Mouse (Mus musculus): ENCODE results near the gene Pttg1ip.

The Pttg1ip gene

GRCm38 (mm10) chr10:77569481-77569880 is 12.0 kb upstream of the Pttg1ip start:
- no peak for DNase-seq (ENCODE audit: low read depth, low spot score)

- no peak for DNase-seq (ENCODE audit: low read depth, low spot score)
Observed at GRCm38 (mm10) chr10:77569973-77570658, 11.4 kb upstream of the Pttg1ip start.

GRCm38 (mm10) chr10:77572225-77572624 is 9.3 kb upstream of the Pttg1ip start:
- DNase-seq (ENCODE audit: low read depth, low spot score): peak; percentile 81

DNA sequence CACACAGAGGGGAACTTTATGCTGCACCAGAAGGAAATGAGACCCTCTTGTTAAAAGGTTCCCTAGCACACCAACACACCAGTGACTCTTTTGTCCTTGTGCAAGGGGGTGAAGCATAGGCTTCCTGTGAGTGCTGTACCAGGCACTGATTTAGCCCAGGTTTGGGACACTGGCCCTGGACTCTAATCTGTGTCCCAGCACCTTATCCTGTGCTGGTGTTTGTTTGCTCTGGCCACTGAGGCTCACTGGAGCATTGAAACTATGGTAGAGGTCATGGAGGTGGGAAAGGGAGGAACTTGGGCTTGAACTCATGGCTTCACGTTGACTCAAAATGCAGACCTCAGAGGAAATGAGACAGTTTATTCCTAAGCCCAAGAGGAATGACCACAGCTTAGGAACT is 8.4 kb upstream of the Pttg1ip start:
- no peak for DNase-seq (ENCODE audit: low read depth, low spot score)

- DNase-seq (ENCODE audit: low read depth, low spot score): peak; percentile 48
Observed at GRCm38 (mm10) chr10:77580027-77580920, 1.2 kb upstream of the Pttg1ip start.

DNA sequence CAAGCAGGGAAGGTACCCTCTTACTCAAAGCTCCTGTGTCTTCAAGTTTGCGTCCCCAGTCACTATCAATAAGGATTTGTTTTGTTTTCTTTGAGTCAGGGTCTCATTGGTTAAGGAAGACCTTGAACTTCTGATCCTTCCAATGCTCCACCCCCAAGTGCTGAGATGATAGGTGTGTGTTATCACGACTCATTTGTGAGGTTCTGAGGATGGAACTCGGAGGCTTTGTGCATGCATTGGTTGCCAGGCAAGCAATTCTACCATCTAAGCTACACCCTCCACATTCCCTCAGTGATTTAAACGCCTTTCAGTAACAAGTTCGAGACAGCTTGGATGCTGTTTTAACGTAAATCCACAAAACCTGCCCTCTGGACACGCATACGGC is 505 bp upstream of the Pttg1ip start:
- peak; percentile 56 for DNase-seq (ENCODE audit: low read depth, low spot score)

DNA sequence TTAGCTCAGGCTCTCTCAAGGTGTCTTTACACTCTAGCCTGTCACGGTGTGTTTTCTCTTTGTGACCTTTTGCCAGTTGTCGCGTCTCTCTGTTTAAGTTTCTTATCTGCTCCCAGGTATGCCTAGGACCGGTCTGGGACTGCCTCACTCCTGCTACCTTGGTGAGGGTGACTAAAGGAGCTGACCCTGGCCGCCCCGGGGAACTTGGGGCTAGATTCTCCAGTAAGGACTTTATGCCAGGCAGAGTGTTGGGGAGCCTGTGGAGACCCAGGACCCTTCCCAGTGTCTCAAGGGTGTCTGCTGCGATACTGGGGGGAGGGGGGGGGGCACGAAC is 732 bp downstream of the Pttg1ip start:
- no peak for DNase-seq (ENCODE audit: low read depth, low spot score)

DNA sequence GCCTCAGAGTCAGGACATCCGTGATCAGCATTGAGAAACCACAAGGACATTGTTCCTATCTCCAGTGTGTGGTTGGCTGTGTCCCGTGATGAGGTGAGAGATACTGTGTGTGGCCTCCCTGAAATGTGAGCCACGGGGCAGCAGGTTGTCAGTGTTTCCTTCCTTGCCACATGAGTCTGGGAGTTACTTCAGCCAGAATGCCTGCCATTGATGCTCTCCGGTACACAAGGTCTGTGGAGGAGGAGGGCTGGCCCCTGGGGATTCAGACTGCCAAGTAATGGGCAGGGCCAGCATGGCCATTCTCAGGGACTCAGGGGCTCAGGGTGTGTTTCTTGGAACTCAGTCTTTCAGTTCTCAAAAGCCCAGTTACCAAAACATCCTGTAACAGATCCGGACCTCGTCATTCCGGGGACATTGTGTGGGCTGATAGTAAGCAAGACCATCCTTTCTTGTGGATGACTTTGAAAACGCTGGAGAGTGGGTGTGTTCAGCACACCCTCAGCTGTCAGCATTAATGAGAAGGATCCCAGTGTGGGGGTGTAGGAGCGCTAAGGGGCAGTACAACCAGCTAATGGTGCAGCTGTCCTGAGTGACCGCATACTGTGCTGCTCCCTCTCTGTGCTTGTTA is 2.4 kb downstream of the Pttg1ip start:
- no peak for DNase-seq (ENCODE audit: low read depth, low spot score)

DNA sequence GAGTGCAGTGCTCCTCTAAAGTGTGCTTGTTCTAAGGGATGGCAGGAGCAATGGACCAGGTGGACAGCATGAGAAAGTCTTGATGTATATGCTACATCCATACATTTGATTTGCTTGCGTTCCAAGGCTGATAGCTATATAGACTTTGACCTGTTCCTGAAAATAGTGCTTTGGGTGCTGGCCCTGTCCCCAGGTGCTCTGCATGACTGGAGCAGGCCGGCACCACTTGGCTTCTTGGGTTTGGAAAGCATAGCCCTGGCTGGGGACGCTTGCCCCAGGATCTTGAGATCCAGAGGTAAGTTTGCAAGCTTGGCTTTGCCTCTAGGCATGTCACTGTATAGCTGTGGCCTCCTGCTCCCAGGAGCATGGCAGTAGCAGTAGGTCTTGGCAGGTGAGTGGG is 5.1 kb downstream of the Pttg1ip start:
- no peak for DNase-seq (ENCODE audit: low read depth, low spot score)

- DNase-seq (ENCODE audit: low read depth, low spot score): no peak
Observed at GRCm38 (mm10) chr10:77587091-77587775, 5.7 kb downstream of the Pttg1ip start.

DNA sequence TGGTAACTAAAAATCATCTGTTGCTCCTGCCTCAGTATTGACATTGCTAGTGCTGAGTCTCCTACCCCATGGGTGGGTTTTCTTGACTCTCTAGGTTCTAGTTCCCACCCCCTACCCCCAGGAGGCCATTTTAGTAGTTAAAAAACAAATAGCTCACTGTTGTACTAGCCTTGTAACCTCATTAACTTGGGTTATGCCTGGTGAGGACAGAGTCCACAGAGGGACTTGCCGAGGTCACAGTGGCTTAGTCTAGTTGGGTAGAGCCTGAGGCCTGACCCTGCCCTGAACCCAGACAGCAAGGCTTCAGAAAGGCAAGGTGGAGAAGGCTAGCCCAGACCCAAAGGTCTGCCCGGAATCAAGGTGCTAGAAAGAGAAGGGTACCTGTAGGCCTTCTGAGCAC is 6.5 kb downstream of the Pttg1ip start:
- DNase-seq (ENCODE audit: low read depth, low spot score): no peak

DNA sequence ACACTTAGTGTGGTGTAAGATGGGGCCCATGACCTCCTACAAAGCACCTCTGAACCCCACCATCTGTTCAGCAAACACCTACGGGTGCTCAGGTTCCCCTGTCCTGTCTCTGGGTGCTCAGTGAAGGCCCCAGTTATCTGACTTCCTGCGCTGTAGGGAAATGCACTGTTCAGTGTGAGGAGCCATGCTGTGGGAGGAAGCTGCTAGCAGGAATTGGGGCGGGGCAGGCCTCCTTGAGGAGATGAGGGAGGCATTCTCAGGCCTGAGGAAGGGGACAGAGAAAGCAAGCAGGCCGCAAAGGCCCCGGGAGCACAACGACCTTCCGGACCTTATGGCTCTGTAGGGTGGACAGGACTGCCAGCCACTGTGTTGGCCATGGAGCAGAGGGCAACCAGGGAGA is 7.6 kb downstream of the Pttg1ip start:
- DNase-seq (ENCODE audit: low read depth, low spot score): no peak

- DNase-seq (ENCODE audit: low read depth, low spot score): no peak
Observed at GRCm38 (mm10) chr10:77589749-77590148, 8.2 kb downstream of the Pttg1ip start.

- DNase-seq (ENCODE audit: low read depth, low spot score): peak; percentile 94
Observed at GRCm38 (mm10) chr10:77590812-77591211, 9.3 kb downstream of the Pttg1ip start.

DNA sequence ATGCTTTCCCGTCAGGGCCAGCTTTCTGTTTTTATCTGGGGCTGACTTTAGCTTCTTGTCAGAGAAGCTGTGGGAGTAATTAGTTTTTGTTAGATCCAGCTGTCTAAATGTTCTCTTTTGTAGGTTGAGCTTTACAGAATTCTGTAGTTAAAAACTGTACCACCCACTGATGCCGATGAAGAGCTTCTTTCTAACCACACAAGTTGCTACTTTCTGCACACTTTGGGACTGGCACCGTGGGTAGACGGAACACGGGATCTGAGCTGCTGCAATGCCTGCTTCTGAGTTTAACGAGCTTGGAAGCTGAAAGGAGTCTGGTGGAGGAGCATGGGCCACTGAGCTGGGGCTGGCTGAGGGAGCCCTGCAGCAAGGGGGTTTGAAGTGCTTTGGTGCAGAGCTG is 10.0 kb downstream of the Pttg1ip start:
- DNase-seq (ENCODE audit: low read depth, low spot score): no peak

GRCm38 (mm10) chr10:77596060-77596459 is 14.5 kb downstream of the Pttg1ip start:
- DNase-seq (ENCODE audit: low read depth, low spot score): no peak

- peak; percentile 95 for DNase-seq (ENCODE audit: low read depth, low spot score)
Observed at GRCm38 (mm10) chr10:77603021-77603420, 21.5 kb downstream of the Pttg1ip start.

- DNase-seq (ENCODE audit: low read depth, low spot score): peak; percentile 78
Observed at GRCm38 (mm10) chr10:77604111-77604510, 22.6 kb downstream of the Pttg1ip start.

DNA sequence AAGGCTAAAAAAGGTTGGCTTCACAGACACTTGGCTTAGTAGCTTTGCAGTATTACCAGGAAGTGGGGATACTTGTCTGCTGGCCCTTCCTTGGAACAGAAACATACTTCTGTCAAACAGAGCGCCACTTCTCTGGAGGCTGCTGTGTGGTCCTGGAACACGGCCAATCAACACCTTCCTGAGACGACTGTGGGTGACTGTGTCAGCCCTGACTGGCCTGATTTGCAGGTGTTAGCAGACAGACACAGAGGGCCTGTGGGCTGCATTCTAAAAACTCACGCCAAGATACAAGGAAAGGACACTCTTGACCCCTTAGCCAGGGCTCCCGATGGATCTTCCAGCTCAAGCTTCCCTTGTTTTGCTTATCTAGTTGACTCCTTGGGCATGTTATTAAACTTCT is 23.4 kb downstream of the Pttg1ip start:
- no peak for DNase-seq (ENCODE audit: low read depth, low spot score)

- peak; percentile 85 for DNase-seq (ENCODE audit: low read depth, low spot score)
Observed at GRCm38 (mm10) chr10:77605368-77605767, 23.8 kb downstream of the Pttg1ip start.

- peak; percentile 92 for DNase-seq (ENCODE audit: low read depth, low spot score)
Observed at GRCm38 (mm10) chr10:77605908-77606826, 24.6 kb downstream of the Pttg1ip start, which contains the start of the genes Sumo3 and Gm49325. Gene Sumo3, plus strand, starts transcription at chr10:77606097. Gene Gm49325, plus strand, starts transcription at chr10:77606197.
